Mouse (Mus musculus) midbrain, postnatal 0 days (tissue): ENCODE measurements at regions not wholly inside any gene's neighbourhood (a gene's known extent, or its start where the extent isn't known, plus 50 kb on each side); places are given as distances from the start of the nearest gene placed in this dataset.

Source experiments
- ATAC-seq: fragments of 200-750 bp; cut with Nextera tagmentation; 2 replicates; pipeline ENCODE4 v1.8.0; 2017; ENCODE audit warnings: moderate number of reproducible peaks, mild to moderate bottlenecking, moderate TSS enrichment, moderate library complexity; ENCODE audit not compliant: low FRiP score
- DNase-seq: peaks from one replicate; pipeline ENCODE4 v3.0.0-alpha.2; 2015; ENCODE audit warnings: low spot score
- H3K27ac ChIP-seq: fragments of 300-500 bp; sonication (generic); 2 replicates; pipeline ENCODE4 v1.5.1; 2014; ENCODE audit warnings: low read depth, mild to moderate bottlenecking, low read length, mixed read lengths
- H3K27me3 ChIP-seq: fragments of 300-500 bp; sonication (generic); 2 replicates; pipeline ENCODE4 v1.6.1; 2014; ENCODE audit warnings: low read length, control low read depth, mixed read lengths; ENCODE audit not compliant: insufficient read depth
- H3K36me3 ChIP-seq: fragments of 300-500 bp; sonication (generic); 2 replicates; pipeline ENCODE4 v1.6.1; 2014; ENCODE audit warnings: low read length, control low read depth, mixed read lengths; ENCODE audit not compliant: insufficient read depth
- H3K4me1 ChIP-seq: fragments of 300-500 bp; sonication (generic); 2 replicates; pipeline ENCODE4 v1.6.1; 2014; ENCODE audit warnings: mild to moderate bottlenecking, control low read depth, antibody characterized with exemption, low read length, mixed read lengths; ENCODE audit not compliant: insufficient read depth
- H3K4me2 ChIP-seq: fragments of 300-500 bp; sonication (generic); 2 replicates; pipeline ENCODE4 v1.6.1; 2014; ENCODE audit warnings: low read depth, mild to moderate bottlenecking, low read length, mixed read lengths; ENCODE audit not compliant: poor library complexity, severe bottlenecking
- H3K4me3 ChIP-seq: fragments of 300-500 bp; sonication (generic); 2 replicates; pipeline ENCODE4 v1.5.1; 2014; ENCODE audit warnings: low read depth, mild to moderate bottlenecking, low read length, moderate library complexity
- H3K9ac ChIP-seq: fragments of 300-500 bp; sonication (generic); replicated peaks from 2 replicates; pipeline ENCODE4 v1.6.1; 2014; ENCODE audit warnings: mild to moderate bottlenecking, low read length, moderate library complexity, mixed read lengths; ENCODE audit not compliant: poor library complexity, severe bottlenecking
- H3K9me3 ChIP-seq: fragments of 300-500 bp; sonication (generic); 2 replicates; pipeline ENCODE4 v1.6.1; 2016; ENCODE audit warnings: low read length, control low read depth
- CTCF ChIP-seq: IDR thresholded peaks from 2 replicates; pipeline ENCODE4 v1.5.1; 2016; ENCODE audit warnings: antibody characterized with exemption, mild to moderate bottlenecking
- WGBS: fragments of 180-500 bp; shearing (Covaris S2); extraction: QIAGEN DNeasy Blood & Tissue Kit; methylation state at CpG from one replicate; pipeline ENCODE4 v1.1.7; 2014; 5-methylcytosine and 5-hydroxymethylcytosine counted together

DNA sequence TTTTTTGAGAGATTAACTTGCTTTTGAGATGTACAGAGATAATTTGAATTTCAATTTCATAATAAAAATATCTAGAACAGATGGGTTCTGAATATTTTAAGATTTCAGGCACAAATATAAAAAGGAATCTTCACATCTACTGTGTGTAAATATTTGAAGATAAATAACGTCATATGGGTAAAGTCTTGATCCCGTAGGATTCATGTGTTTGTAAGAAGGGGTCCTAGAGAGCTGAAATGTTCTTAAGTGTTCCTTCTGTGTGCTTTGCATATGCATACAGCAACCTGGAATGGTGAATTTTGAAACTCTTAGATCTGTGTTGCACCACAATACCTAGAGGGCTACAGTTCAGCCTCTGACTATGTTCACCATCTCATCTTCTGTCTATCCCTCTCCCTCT lies 131.4 kb upstream of the Slc35b3 start:
- ATAC-seq: no peak

DNA sequence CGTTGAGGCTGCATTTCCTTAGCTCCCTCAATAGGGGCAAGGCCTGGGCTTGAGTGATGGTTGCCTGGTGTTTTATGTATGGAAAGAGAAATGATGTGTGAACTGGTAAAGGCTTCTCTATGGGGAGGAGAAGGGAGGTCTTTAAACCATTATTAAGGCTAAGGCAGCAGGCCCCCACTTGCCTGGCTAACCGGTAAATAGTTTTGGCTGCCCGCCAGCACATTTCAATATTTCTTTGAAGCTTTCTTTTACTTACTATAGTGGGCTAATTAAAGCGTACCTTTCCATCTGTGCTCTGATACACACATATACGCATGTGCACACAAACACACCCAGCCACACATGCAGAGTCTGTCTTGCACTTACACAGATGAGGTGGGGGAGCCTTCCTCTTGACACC lies 123.9 kb upstream of the Slc35b3 start:
- no peaks in the 10 kb centered on the region for H3K36me3 ChIP-seq
- ATAC-seq (0 out of 2 replicates have a peak, but pooled peaks have one; percentile 23), DNase-seq (peak; percentile 14)
- 34% methylated on average over 5 of the region's 5 CpGs for WGBS
- no peak overlapping the region for H3K4me2 ChIP-seq
- H3K27me3 ChIP-seq: no peaks in the 10 kb centered on the region
- no peaks in the 10 kb centered on the region for H3K4me1 ChIP-seq
- no peaks in the 10 kb centered on the region for H3K9me3 ChIP-seq
- H3K9ac ChIP-seq: no peak overlapping the region
- H3K27ac ChIP-seq: no peak overlapping the region
- no peak for TF ChIP-seq CTCF
- no peak overlapping the region for H3K4me3 ChIP-seq

More for the DNA sequence above, 131.4 kb upstream of the Slc35b3 start:
- H3K4me1 ChIP-seq: no peaks in the 10 kb centered on the region
- H3K4me2 ChIP-seq: no peak overlapping the region
- H3K9me3 ChIP-seq: no peaks in the 10 kb centered on the region
- no peak overlapping the region for H3K27ac ChIP-seq
- no peak for DNase-seq
- no peak overlapping the region for H3K4me3 ChIP-seq
- no peaks in the 10 kb centered on the region for H3K36me3 ChIP-seq
- 85% methylated on average over 2 of the region's 2 CpGs for WGBS
- H3K9ac ChIP-seq: no peak overlapping the region
- TF ChIP-seq CTCF: no peak
- no peaks in the 10 kb centered on the region for H3K27me3 ChIP-seq

DNA sequence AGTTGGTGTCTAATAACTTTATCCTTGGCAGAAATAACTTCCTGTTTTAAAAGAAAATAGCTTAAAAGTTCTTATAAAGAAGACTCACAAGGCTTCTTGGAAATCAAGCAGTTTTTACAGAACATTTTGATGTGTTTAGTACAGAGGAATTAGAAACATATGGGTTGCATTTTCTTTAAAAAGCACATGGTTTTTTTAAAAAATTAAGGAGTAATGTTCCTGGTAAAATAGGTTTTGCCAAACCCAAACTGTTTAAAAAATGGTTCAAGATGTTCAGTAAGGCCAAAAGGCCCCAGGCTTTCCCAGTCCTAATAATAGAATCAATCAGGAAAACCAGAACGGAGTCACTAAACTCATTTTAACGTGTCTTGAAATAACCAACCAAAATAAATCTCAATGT lies 113.5 kb upstream of the Slc35b3 start:
- no peak for ATAC-seq
- H3K9ac ChIP-seq: no peak overlapping the region
- no peak for DNase-seq
- H3K4me1 ChIP-seq: no peaks in the 10 kb centered on the region
- H3K36me3 ChIP-seq: no peaks in the 10 kb centered on the region
- no peak overlapping the region for H3K4me3 ChIP-seq
- no peak for TF ChIP-seq CTCF
- H3K4me2 ChIP-seq: no peak overlapping the region
- H3K27me3 ChIP-seq: no peaks in the 10 kb centered on the region
- 88% methylated on average over 2 of the region's 2 CpGs for WGBS
- no peak overlapping the region for H3K27ac ChIP-seq
- H3K9me3 ChIP-seq: no peaks in the 10 kb centered on the region

DNA sequence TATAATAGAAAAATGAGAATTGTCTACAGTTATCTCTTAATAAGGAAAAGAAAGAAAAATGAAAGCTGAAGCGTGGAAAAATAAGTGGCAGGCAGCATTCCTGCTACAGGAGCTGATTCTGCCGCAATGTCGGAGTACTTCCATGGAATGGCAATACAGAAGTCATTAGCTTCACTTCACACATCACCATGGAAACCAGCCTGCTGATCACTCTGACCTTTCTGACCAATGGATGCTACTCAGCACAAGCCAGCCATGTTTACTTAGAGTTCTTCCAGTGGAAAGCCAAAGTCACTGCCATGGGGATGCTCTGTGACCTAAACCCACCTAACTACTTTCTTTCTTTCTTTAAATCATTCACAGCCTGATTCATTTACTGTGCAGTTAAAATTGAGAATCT lies 71.6 kb upstream of the Slc35b3 start:
- no peaks in the 10 kb centered on the region for H3K9me3 ChIP-seq
- no peak overlapping the region for H3K4me2 ChIP-seq
- no peaks in the 10 kb centered on the region for H3K36me3 ChIP-seq
- DNase-seq: peak; percentile 21
- 55% methylated on average over 3 of the region's 3 CpGs for WGBS
- H3K4me3 ChIP-seq: no peak overlapping the region
- ATAC-seq: no peak
- TF ChIP-seq CTCF: no peak
- H3K9ac ChIP-seq: no peak overlapping the region
- no peaks in the 10 kb centered on the region for H3K27me3 ChIP-seq
- no peaks in the 10 kb centered on the region for H3K4me1 ChIP-seq
- H3K27ac ChIP-seq: no peak overlapping the region

DNA sequence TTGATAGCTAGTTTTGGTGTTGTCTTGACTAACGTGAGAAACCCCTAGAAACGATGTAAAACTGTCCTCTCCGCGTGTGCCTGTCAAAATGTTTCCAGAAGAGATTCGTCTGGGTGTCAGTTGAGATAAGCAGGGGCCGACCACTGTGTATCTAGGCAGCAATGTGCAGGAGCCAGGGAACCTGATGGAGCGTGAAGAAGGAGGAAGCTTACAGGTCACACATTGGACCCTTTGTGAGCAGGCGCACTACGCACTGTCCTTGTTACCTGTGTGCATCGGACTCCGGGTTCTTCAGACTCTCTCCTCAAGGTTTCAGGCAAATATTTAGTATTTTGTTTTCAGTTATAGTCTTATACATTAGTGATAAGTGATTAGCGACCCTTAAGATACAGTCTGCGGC lies 59.5 kb upstream of the Slc35b3 start:
- DNase-seq: no peak
- Histone ChIP-seq H3K9me3 (no peaks in the 10 kb centered on the region), H3K9ac (no peak overlapping the region), H3K27me3 (no peaks in the 10 kb centered on the region), H3K4me2 (no peak overlapping the region), H3K27ac (no peak overlapping the region), H3K36me3 (no peaks in the 10 kb centered on the region), H3K4me1 (no peaks in the 10 kb centered on the region), H3K4me3 (no peak overlapping the region)
- no peak for TF ChIP-seq CTCF
- 83% methylated on average over 13 of the region's 13 CpGs for WGBS
- ATAC-seq: no peak

DNA sequence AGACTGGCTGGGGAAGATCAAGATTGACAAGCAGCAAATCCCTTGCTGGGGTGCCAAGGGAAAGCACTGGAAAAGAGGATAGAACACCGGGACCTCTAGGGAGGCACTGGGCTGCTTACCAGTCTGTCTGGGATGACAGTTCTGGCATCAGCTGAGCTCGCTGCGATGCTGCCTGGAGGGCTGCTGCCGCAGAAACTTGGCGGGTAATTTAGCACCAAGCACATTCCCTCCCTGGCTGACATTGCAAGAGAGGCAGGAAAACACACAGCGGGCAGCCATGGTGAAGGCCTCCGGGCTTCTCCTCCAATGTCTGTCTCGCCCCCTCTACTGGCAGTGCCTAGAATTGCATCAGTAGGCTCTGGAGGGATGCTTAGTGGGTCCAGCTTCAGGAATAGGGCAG lies 51.0 kb upstream of the Slc35b3 start:
- DNase-seq: peak; percentile 83
- 3% methylated on average over 8 of the region's 8 CpGs for WGBS
- peak; percentile 82 for TF ChIP-seq CTCF
- no peaks in the 10 kb centered on the region for H3K36me3 ChIP-seq
- no peaks in the 10 kb centered on the region for H3K9me3 ChIP-seq
- no peak overlapping the region for H3K27ac ChIP-seq
- peak; percentile 52 for ATAC-seq
- H3K4me1 ChIP-seq: no peaks in the 10 kb centered on the region
- H3K9ac ChIP-seq: no peak overlapping the region
- H3K4me2 ChIP-seq: no peak overlapping the region
- H3K4me3 ChIP-seq: no peak overlapping the region
- H3K27me3 ChIP-seq: no peaks in the 10 kb centered on the region
